Mouse (Mus musculus) liver, embryonic 11.5 days (tissue): Measurements from ENCODE around the gene Tet1. TPM values are rescaled to one million over a fixed set of nuclear protein-coding genes. Genes with fewer than 3 reads are reported as not detected.

Experiments
- ATAC-seq: fragments of 200-750 bp; cut with Nextera tagmentation; replicated peaks from 2 replicates; pipeline ENCODE4 v1.8.0; 2017; ENCODE audit warnings: moderate number of reproducible peaks, mild to moderate bottlenecking, moderate TSS enrichment, moderate library complexity; ENCODE audit not compliant: low FRiP score
- DNase-seq: peaks from one replicate; pipeline ENCODE4 v3.0.0-alpha.2; 2017; ENCODE audit warnings: low spot score
- H3K27ac ChIP-seq: fragments of 300-500 bp; sonication (generic); 2 replicates; pipeline ENCODE4 v1.5.1; 2014; ENCODE audit warnings: mild to moderate bottlenecking, low read depth, low read length, control low read depth
- H3K27me3 ChIP-seq: fragments of 300-500 bp; sonication (generic); replicated peaks from 2 replicates; pipeline ENCODE4 v1.6.1; 2014; ENCODE audit warnings: low read length, mixed read lengths; ENCODE audit not compliant: control insufficient read depth, insufficient read depth
- H3K36me3 ChIP-seq: fragments of 300-500 bp; sonication (generic); 2 replicates; pipeline ENCODE4 v1.6.1; 2014; ENCODE audit warnings: mild to moderate bottlenecking, low read length, moderate library complexity, mixed read lengths; ENCODE audit not compliant: control insufficient read depth, insufficient read depth
- H3K4me1 ChIP-seq: fragments of 300-500 bp; sonication (generic); replicated peaks from 2 replicates; pipeline ENCODE4 v1.6.1; 2014; ENCODE audit warnings: low read length, mixed read lengths; ENCODE audit not compliant: control insufficient read depth, insufficient read depth
- H3K4me2 ChIP-seq: fragments of 300-500 bp; sonication (generic); 2 replicates; pipeline ENCODE4 v1.6.1; 2014; ENCODE audit warnings: mild to moderate bottlenecking, control low read depth, moderate library complexity
- H3K4me3 ChIP-seq: fragments of 300-500 bp; sonication (generic); 2 replicates; pipeline ENCODE4 v1.5.1; 2014; ENCODE audit warnings: low read depth, low read length, control low read depth
- H3K9ac ChIP-seq: fragments of 300-500 bp; sonication (generic); 2 replicates; pipeline ENCODE4 v1.6.1; 2014; ENCODE audit warnings: low read depth, low read length, control low read depth
- H3K9me3 ChIP-seq: fragments of 300-500 bp; sonication (generic); 2 replicates; pipeline ENCODE4 v1.6.1; 2016; ENCODE audit warnings: low read length, inconsistent platforms, mixed read lengths; ENCODE audit not compliant: control insufficient read depth
- WGBS: fragments of 180-500 bp; shearing (Covaris S2); extraction: QIAGEN DNeasy Blood & Tissue Kit; methylation state at CpG from one replicate; pipeline ENCODE4 v1.1.7; 2014; 5-methylcytosine and 5-hydroxymethylcytosine counted together
- polyA plus RNA-seq: library from polyadenylated mRNA; unstranded; fragments of >200 nt; fragmentation: Nextera tagmentation; extraction: Ambion mirVana; gene quantifications from 2 replicates; pipeline ENCODE4 v1.2.1, GENCODE M21; 2014

The Tet1 gene
- polyA plus RNA-seq, 1 experiment from 2014 or later, result 12.9 TPM

DNA sequence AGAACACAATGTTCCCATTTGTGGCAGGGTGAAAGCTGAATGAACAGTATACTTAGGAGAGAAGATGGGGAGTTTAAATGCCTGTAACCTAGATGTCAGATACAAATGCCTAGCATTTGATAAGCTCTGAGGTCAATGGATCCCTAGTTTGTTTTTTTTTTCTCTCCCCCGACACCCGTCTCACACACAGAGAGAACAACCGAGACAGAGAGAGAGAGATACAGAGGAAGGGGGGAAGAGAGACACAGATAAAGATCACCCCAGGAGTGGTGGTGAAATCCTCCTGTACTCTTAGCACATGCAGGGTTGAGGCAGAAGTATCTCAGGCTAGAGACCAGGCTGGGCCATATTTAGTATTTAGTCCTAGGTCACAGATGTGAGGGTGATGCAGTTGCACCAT, 10.2 kb upstream of the Tet1 start:
- ATAC-seq (no peak), DNase-seq (no peak)
- H3K4me3 ChIP-seq, result no peak overlapping the region
- H3K36me3 ChIP-seq, result no peaks in the 10 kb centered on the region
- H3K4me1 ChIP-seq, result peaks cover 2% of the 10 kb centered on the region; the same call in 1 of the 2 replicates
- H3K4me2 ChIP-seq, result no peak overlapping the region
- H3K9ac ChIP-seq, result no peak overlapping the region
- no peaks in the 10 kb centered on the region for H3K27me3 ChIP-seq
- H3K27ac ChIP-seq, result no peak overlapping the region
- WGBS, result 44% methylated on average over 3 of the region's 3 CpGs
- H3K9me3 ChIP-seq, result no peaks in the 10 kb centered on the region

DNA sequence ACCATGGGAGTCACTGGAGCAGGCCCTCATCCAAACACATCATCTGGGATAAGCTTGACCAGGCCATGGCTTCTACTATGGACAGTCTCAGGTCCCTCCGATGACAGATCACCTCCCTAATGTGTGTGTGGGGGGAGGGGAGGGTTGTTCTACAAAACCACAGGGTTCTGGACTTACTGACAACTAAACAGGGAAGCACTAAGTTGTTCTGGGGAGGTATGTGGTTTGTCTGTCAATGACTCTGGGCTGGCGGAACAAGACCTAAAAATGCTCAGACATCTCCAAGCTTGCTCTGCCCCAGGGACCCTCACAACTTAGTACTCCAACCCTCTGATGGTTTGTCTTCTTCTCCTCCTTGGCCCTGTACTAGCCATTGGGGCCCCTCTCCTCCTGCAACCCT, 2.3 kb upstream of the Tet1 start:
- Histone ChIP-seq H3K27ac (no peak overlapping the region), H3K27me3 (no peaks in the 10 kb centered on the region), H3K9ac (no peak overlapping the region), H3K4me1 (no peaks in the 10 kb centered on the region), H3K4me2 (no peak overlapping the region), H3K9me3 (no peaks in the 10 kb centered on the region), H3K4me3 (no peak overlapping the region), H3K36me3 (no peaks in the 10 kb centered on the region)
- ATAC-seq (no peak), DNase-seq (no peak)
- 75% methylated on average over 2 of the region's 2 CpGs for WGBS

DNA sequence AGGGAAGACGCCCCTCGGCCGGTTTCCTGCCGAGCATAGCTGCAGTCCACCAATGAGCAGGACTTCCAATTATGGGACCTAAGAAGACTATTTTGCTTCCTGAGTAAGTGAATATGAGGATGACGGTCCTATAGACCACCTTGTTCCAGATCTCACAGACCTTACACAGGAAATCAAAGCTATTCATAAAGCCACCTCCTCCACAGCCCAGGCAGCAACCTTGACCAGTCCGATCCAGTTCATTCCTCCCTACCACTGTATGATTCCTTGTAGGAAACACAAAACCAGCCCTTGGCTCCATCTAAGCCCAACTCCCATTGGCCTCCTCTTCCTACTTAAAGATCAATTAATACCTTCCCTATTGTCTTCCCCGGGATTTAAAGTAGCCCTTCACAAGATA, 2.5 kb downstream of the Tet1 start:
- DNase-seq, result no peak
- no peaks in the 10 kb centered on the region for H3K27me3 ChIP-seq
- H3K27ac ChIP-seq, result no peak overlapping the region
- no peaks in the 10 kb centered on the region for H3K36me3 ChIP-seq
- H3K4me1 ChIP-seq, result no peaks in the 10 kb centered on the region
- no peak overlapping the region for H3K4me2 ChIP-seq
- ATAC-seq, result no peak
- no peaks in the 10 kb centered on the region for H3K9me3 ChIP-seq
- 84% methylated on average over 7 of the region's 7 CpGs for WGBS
- no peak overlapping the region for H3K4me3 ChIP-seq
- no peak overlapping the region for H3K9ac ChIP-seq

DNA sequence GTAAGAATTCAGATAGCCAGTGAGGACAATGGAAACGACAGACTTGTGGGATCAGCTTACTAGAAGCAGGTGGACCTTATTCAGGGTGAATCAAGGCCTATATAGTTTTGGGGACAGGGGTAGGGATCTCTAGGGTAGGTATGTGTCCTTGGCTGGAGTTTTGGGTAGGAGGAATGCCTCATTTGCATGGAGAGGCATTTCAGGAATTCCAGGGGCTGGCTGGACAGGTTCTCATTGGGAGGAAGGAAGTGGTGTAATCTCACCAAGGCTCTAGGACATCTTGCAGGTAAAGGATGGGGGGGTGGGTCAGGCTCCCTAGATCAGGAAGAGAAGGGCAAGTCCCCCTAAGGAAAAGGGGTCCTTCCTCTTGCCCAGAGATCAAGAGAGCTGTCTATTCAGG, 6.0 kb downstream of the Tet1 start:
- no peak overlapping the region for H3K27ac ChIP-seq
- no peak overlapping the region for H3K4me3 ChIP-seq
- 38% methylated on average over 1 of the region's 1 CpGs for WGBS
- H3K9ac ChIP-seq, result no peak overlapping the region
- no peaks in the 10 kb centered on the region for H3K9me3 ChIP-seq
- no peaks in the 10 kb centered on the region for H3K4me1 ChIP-seq
- H3K4me2 ChIP-seq, result no peak overlapping the region
- no peak for DNase-seq
- H3K27me3 ChIP-seq, result no peaks in the 10 kb centered on the region
- H3K36me3 ChIP-seq, result no peaks in the 10 kb centered on the region
- no peak for ATAC-seq

DNA sequence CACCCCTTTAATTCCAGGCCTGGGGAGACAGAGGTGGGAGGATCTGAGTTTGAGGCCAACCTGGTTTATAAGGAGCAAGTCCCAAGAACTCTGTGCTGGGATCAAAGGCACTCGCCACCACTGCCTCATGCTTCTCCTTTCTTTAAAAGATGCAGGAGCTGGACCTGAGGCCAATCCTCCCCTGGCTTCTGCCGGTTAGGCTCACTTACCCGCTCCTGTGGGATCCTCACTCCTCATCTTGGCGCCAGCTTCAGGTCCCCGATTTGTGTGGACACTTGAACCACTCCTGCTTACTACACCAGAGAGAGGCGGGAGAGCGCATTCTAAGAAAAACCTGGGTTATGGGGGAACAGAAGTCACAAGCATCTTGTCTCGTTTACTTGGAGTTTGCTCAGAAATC, 7.0 kb downstream of the Tet1 start:
- Histone ChIP-seq H3K27ac (no peak overlapping the region), H3K4me3 (no peak overlapping the region), H3K36me3 (no peaks in the 10 kb centered on the region), H3K9me3 (no peaks in the 10 kb centered on the region), H3K4me1 (no peaks in the 10 kb centered on the region), H3K9ac (no peak overlapping the region), H3K27me3 (no peaks in the 10 kb centered on the region), H3K4me2 (no peak overlapping the region)
- ATAC-seq (no peak), DNase-seq (no peak)
- 48% methylated on average over 8 of the region's 8 CpGs for WGBS

DNA sequence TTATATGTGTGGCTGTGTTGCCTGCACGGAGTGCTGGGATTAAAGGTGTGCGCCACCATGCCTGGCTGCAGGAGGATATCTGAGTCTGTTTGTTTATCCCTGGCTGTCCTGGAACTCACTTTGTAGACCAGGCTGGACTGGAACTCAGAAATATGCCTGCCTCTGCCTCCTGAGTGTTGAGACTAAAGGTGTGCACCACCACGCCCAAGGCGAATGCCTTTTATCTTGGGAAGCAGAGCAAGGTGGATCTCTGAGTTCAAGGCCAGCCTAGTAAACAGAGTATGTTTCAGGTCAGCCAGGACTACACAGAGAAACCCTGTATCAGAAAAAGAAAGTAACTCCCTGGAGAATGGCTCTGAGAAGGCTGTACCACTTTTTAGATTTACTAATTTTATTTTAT, 8.7 kb downstream of the Tet1 start:
- H3K4me3 ChIP-seq, result no peak overlapping the region
- H3K9me3 ChIP-seq, result no peaks in the 10 kb centered on the region
- no peaks in the 10 kb centered on the region for H3K36me3 ChIP-seq
- no peak overlapping the region for H3K4me2 ChIP-seq
- H3K9ac ChIP-seq, result no peak overlapping the region
- H3K4me1 ChIP-seq, result no peaks in the 10 kb centered on the region
- no peaks in the 10 kb centered on the region for H3K27me3 ChIP-seq
- no peak overlapping the region for H3K27ac ChIP-seq
- DNase-seq, result no peak
- WGBS, result 90% methylated on average over 4 of the region's 4 CpGs
- no peak for ATAC-seq

DNA sequence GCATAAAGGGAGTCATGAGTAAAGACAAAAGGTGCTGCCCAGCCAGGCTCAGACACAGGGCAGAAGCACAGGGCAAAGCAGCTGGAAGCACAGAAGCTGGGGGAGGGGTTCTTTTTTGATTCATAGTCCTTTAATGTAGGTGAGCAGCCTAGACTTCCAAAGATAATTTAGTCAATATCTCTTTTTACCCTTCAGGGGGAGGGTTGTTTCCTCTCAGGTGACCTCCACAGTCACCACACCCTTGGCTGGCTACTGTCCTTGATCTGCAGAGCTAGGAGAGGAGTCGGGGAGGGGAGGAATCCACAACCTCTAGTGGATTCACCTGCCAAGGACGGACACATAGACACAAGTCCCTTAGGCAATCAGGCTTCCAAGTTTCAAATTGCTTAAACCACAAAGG, 10.7 kb downstream of the Tet1 start:
- Histone ChIP-seq H3K4me3 (no peak overlapping the region), H3K9me3 (no peaks in the 10 kb centered on the region), H3K4me1 (no peaks in the 10 kb centered on the region), H3K27ac (no peak overlapping the region), H3K4me2 (no peak overlapping the region), H3K27me3 (no peaks in the 10 kb centered on the region), H3K36me3 (no peaks in the 10 kb centered on the region), H3K9ac (no peak overlapping the region)
- ATAC-seq (no peak), DNase-seq (no peak)
- WGBS, result 70% methylated on average over 2 of the region's 2 CpGs

DNA sequence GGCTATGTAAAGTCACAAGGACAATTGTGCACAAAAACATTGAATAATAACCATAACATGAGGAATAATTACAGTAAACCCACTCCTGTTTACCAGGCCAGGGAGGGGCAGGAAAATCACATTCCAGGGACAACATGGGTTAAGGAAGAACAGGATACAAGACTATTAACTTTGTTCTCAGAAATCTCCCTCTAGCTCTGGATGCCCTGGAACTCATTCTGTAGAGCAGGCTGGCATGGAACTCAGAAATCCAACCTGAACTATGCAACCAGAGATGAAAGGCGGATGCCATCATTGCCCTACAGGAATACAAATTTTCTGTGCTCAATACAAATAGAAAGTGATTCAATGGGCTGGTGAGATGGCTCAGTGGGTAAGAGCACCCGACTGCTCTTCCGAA, 11.4 kb downstream of the Tet1 start:
- 85% methylated on average over 3 of the region's 3 CpGs for WGBS
- no peaks in the 10 kb centered on the region for H3K4me1 ChIP-seq

DNA sequence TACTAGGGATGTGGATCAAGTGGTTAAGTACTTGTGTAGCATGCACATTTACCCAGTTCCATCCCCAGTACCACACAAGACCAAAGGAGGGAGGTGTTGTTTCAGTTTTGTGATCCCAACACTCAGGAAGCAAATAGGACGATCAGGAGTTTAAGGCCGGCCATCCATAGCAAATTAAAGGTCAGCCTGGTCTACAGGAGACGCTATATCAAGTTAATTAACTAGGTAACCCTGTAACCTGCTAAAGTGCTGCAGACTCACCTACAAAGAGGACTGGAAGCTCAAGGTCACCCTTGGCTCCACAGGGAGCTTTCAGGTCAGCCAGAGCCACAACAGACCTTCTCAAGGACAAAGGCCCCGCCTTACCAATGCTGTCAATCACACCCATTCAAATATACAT, 12.0 kb downstream of the Tet1 start:
- H3K27me3 ChIP-seq, result no peaks in the 10 kb centered on the region
- H3K4me1 ChIP-seq, result no peaks in the 10 kb centered on the region
- no peaks in the 10 kb centered on the region for H3K36me3 ChIP-seq
- no peaks in the 10 kb centered on the region for H3K9me3 ChIP-seq
- DNase-seq (no peak), ATAC-seq (no peak)
- no peak overlapping the region for H3K4me3 ChIP-seq
- no peak overlapping the region for H3K4me2 ChIP-seq
- 74% methylated on average over 4 of the region's 4 CpGs for WGBS
- H3K27ac ChIP-seq, result no peak overlapping the region
- H3K9ac ChIP-seq, result no peak overlapping the region

More for the DNA sequence above, 11.4 kb downstream of the Tet1 start:
- Histone ChIP-seq H3K9ac (no peak overlapping the region), H3K4me2 (no peak overlapping the region), H3K36me3 (no peaks in the 10 kb centered on the region), H3K9me3 (no peaks in the 10 kb centered on the region), H3K4me3 (no peak overlapping the region), H3K27me3 (no peaks in the 10 kb centered on the region), H3K27ac (no peak overlapping the region)
- DNase-seq, result no peak
- no peak for ATAC-seq
